22 mouse cellular contexts compared by ENCODE assay signal in the genomic region with DNA sequence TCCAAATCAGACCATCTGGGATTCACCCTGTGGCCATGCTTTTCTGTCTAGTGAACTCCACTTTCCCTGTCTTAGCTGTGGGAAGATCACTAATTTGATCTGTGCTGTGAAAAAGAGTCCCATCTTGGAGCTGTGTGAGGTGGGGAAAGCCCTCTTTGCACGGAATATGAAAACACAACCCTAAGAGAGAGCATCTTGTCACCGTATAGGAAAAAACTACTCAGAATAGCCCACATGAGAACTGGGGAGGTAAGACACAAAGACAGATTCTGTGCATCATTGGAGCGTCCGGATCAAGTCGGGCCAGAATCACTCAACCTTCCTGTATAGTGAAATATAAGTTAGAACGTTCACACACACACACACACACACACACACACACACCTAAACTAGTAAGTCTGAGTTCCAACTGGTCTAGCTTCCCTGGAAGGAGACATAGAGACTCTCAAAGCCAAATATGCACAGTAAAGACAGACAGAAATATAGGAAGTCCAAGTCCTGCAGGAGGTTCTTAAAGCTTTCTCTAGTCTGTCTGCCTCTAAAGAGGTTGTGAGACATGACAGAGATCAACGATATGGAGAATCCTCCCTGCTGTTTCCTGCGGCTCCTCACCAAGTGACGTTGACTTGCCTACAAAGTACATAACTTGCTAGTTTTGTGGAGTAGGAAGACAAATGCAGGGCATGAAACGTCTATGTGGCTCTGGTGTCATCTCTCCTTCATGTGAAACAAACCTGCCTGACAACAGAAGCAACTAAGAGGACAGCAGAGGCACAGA. TPM values are rescaled to one million over a fixed set of nuclear protein-coding genes. Genes with fewer than 3 reads are reported as not detected.
DNase-seq lines count a peak whose midpoint lies in the region; ATAC-seq and TF ChIP-seq lines count a peak whose summit lies in the region.
"Had no signal": no experiment of that assay in that cellular context is flagged by ENCODE, and none has a peak within 500 bp of the region (broad histone marks: within the 10 kb centered on the region; RNA-seq: fewer than 3 reads in every experiment).

No protein-coding gene starts in this region.

- no peaks in the 10 kb centered on the region for H3K36me3 ChIP-seq in midbrain, embryonic 16.5 days (ENCODE audit: control insufficient read depth, insufficient read depth, low read length)
- H3K36me3 ChIP-seq in forebrain, embryonic 13.5 days (ENCODE audit: poor library complexity, severe bottlenecking), result no peaks in the 10 kb centered on the region
- H3K36me3 ChIP-seq: embryonic facial prominence, embryonic 12.5 days; G1E; heart, embryonic 15.5 days had no signal

- H3K27me3 ChIP-seq in midbrain, embryonic 16.5 days (ENCODE audit: control insufficient read depth, insufficient read depth, low read depth, low read length), result no peaks in the 10 kb centered on the region
- H3K27me3 ChIP-seq in forebrain, embryonic 13.5 days, result 0 out of 2 replicates have a peak, but pooled peaks cover 6% of the 10 kb centered on the region

- no peak overlapping the region for H3K4me3 ChIP-seq in layer of hippocampus, adult 2 months
- H3K4me3 ChIP-seq in midbrain, embryonic 16.5 days (ENCODE audit: low read depth, low read length), result no peak overlapping the region
- H3K4me3 ChIP-seq in forebrain, embryonic 13.5 days, result no peak overlapping the region
- H3K4me3 ChIP-seq: embryonic facial prominence, embryonic 12.5 days; gastrocnemius, adult 2 months; heart, embryonic 15.5 days had no signal

- H3K27ac ChIP-seq in layer of hippocampus, adult 2 months, result no peak overlapping the region
- no peak overlapping the region for H3K27ac ChIP-seq in midbrain, embryonic 16.5 days (ENCODE audit: low read length)
- no peak overlapping the region for H3K27ac ChIP-seq in forebrain, embryonic 13.5 days
- H3K27ac ChIP-seq: embryonic facial prominence, embryonic 12.5 days; gastrocnemius, adult 2 months; heart, embryonic 15.5 days; hindbrain, embryonic 14.5 days had no signal

- 86% methylated on average over 10 of the region's 10 CpGs for WGBS in midbrain, embryonic 16.5 days
- 86% methylated on average over 10 of the region's 10 CpGs for WGBS in forebrain, embryonic 13.5 days

- H3K4me1 ChIP-seq in midbrain, embryonic 16.5 days (ENCODE audit: control insufficient read depth, insufficient read depth, low read length), result peaks cover 7% of the 10 kb centered on the region; the same call in 1 of the 2 replicates
- peaks cover 17% of the 10 kb centered on the region for H3K4me1 ChIP-seq in forebrain, embryonic 13.5 days

- no peak for ATAC-seq in midbrain, embryonic 16.5 days
- no peak for ATAC-seq in forebrain, embryonic 13.5 days
- ATAC-seq: forebrain, postnatal 0 days had no signal

- DNase-seq in heart, adult 11 months, result peak; percentile 1
- DNase-seq in heart, adult 9 months (ENCODE audit: low spot score in 2 of 2), result no peak
- peak; percentile 7 for DNase-seq in thymus, postnatal 0 days (ENCODE audit: low spot score)
- DNase-seq in thymus, postnatal 10 days (ENCODE audit: low spot score in 2 of 2), result no peak
- peak; percentile 73 for DNase-seq in induced T-regulatory cell, adult 2 months (ENCODE audit: low read depth)
- no peak for DNase-seq in layer of hippocampus, adult 2 months (ENCODE audit: low spot score in 2 of 2)
- DNase-seq: adrenal gland, postnatal 10 days; cerebellum, adult 11-12 months; cerebellum, adult 9-10 months; cerebellum, postnatal 25 days; forebrain, postnatal 0 days; gastrocnemius, adult 2 months; gastrocnemius, postnatal 36 days; heart, adult 18-20 months; heart, postnatal 14 days had no signal

- no peak overlapping the region for H3K4me2 ChIP-seq in midbrain, embryonic 16.5 days (ENCODE audit: low read length)
- H3K4me2 ChIP-seq in forebrain, embryonic 13.5 days, result no peak overlapping the region
- H3K4me2 ChIP-seq: embryonic facial prominence, embryonic 12.5 days; heart, embryonic 11.5 days; heart, embryonic 15.5 days; hindbrain, embryonic 14.5 days had no signal

- no peak overlapping the region for H3K9ac ChIP-seq in midbrain, embryonic 16.5 days (ENCODE audit: low read depth, low read length)
- no peak overlapping the region for H3K9ac ChIP-seq in forebrain, embryonic 13.5 days
- H3K9ac ChIP-seq: embryonic facial prominence, embryonic 12.5 days; forebrain, postnatal 0 days; heart, embryonic 15.5 days; hindbrain, embryonic 14.5 days had no signal

- H3K9me3 ChIP-seq in midbrain, embryonic 16.5 days (replicated peaks; ENCODE audit: control insufficient read depth, low read length, poor library complexity, severe bottlenecking), result peaks cover 4% of the 10 kb centered on the region
- no peaks in the 10 kb centered on the region; the same call in 1 of the 2 replicates for H3K9me3 ChIP-seq in forebrain, embryonic 13.5 days (replicated peaks)
- H3K9me3 ChIP-seq: heart, embryonic 15.5 days had no signal

- no peak for TF ChIP-seq CTCF in layer of hippocampus, adult 2 months (conservative IDR thresholded peaks at IDR 0.05)

RNA-seq across cellular contexts. Expression of gene Coro1a, which starts 0.8 kb away (rescaled TPM):
- polyA plus RNA-seq in thymus, postnatal 0 days (2015; fragmentation: Nextera tagmentation; extraction: Ambion mirVana), result 1,525 and 1,527 TPM in 2 replicates
- 100 to 1,000 TPM; 130 to 135 TPM for total RNA-seq in layer of hippocampus, adult 2 months (2021)
- polyA plus RNA-seq in midbrain, embryonic 16.5 days (2015; fragmentation: Nextera tagmentation; extraction: Ambion mirVana), result 114 and 122 TPM in 2 replicates
- 72.7 and 77.1 TPM in 2 replicates for polyA plus RNA-seq in forebrain, embryonic 13.5 days (2015; fragmentation: Nextera tagmentation; extraction: Ambion mirVana)

RNA-seq across cellular contexts. Expression of gene Slx1b, which starts 12.8 kb away (rescaled TPM):
- polyA plus RNA-seq in thymus, postnatal 0 days (2015; fragmentation: Nextera tagmentation; extraction: Ambion mirVana), result 6.0 and 7.6 TPM in 2 replicates
- total RNA-seq in layer of hippocampus, adult 2 months (2021), result 10 to 100 TPM; 18.9 to 22.3 TPM
- 16.8 and 17.3 TPM in 2 replicates for polyA plus RNA-seq in midbrain, embryonic 16.5 days (2015; fragmentation: Nextera tagmentation; extraction: Ambion mirVana)
- 16.6 TPM in 2 replicates for polyA plus RNA-seq in forebrain, embryonic 13.5 days (2015; fragmentation: Nextera tagmentation; extraction: Ambion mirVana)

RNA-seq across cellular contexts. Expression of gene Bola2, which starts 13.2 kb away (rescaled TPM):
- polyA plus RNA-seq in thymus, postnatal 0 days (2015; fragmentation: Nextera tagmentation; extraction: Ambion mirVana), result 154 and 155 TPM in 2 replicates
- total RNA-seq in layer of hippocampus, adult 2 months (2021), result 100 to 1,000 TPM; 103 to 112 TPM
- polyA plus RNA-seq in midbrain, embryonic 16.5 days (2015; fragmentation: Nextera tagmentation; extraction: Ambion mirVana), result 113 and 120 TPM in 2 replicates
- polyA plus RNA-seq in forebrain, embryonic 13.5 days (2015; fragmentation: Nextera tagmentation; extraction: Ambion mirVana), result 183 and 187 TPM in 2 replicates

RNA-seq across cellular contexts. Expression of gene Sult1a1, which starts 32.1 kb away (rescaled TPM):
- 8.5 and 11.0 TPM in 2 replicates for polyA plus RNA-seq in thymus, postnatal 0 days (2015; fragmentation: Nextera tagmentation; extraction: Ambion mirVana)
- total RNA-seq in layer of hippocampus, adult 2 months (2021), result 1 to 10 TPM; 9.1 to 9.4 TPM
- polyA plus RNA-seq in midbrain, embryonic 16.5 days (2015; fragmentation: Nextera tagmentation; extraction: Ambion mirVana), result 7.6 and 8.5 TPM in 2 replicates
- polyA plus RNA-seq in forebrain, embryonic 13.5 days (2015; fragmentation: Nextera tagmentation; extraction: Ambion mirVana), result 0.46 and 0.68 TPM in 2 replicates
- polyA plus RNA-seq: G1E had no signal

RNA-seq across cellular contexts. Expression of gene Mapk3, which starts 51.0 kb away (rescaled TPM):
- polyA plus RNA-seq in thymus, postnatal 0 days (2015; fragmentation: Nextera tagmentation; extraction: Ambion mirVana), result 35.6 and 37.4 TPM in 2 replicates
- 100 to 1,000 TPM; 170 to 175 TPM for total RNA-seq in layer of hippocampus, adult 2 months (2021)
- 111 and 112 TPM in 2 replicates for polyA plus RNA-seq in midbrain, embryonic 16.5 days (2015; fragmentation: Nextera tagmentation; extraction: Ambion mirVana)
- 75.3 and 78.3 TPM in 2 replicates for polyA plus RNA-seq in forebrain, embryonic 13.5 days (2015; fragmentation: Nextera tagmentation; extraction: Ambion mirVana)

Comparison
In these comparisons a context has a peak if more than half of its experiments do, and no peak if none do; other contexts are left out.
1. DNase-seq: peak in heart, adult 11 months (single experiment), thymus, postnatal 0 days (single experiment) and induced T-regulatory cell, adult 2 months (single experiment); none in heart, adult 9 months (0 of 2), thymus, postnatal 10 days (0 of 2) and layer of hippocampus, adult 2 months (0 of 2).
2. RNA of gene Coro1a, which starts 0.8 kb away (polyA plus RNA-seq): 1,525 to 1,527 TPM in thymus, postnatal 0 days; 114 to 122 TPM in midbrain, embryonic 16.5 days and 72.7 to 77.1 TPM in forebrain, embryonic 13.5 days; every median in the first group is over 10 times any median in the second.